Mouse (Mus musculus) forebrain, embryonic 10.5 days (tissue): ENCODE measurements around the gene Ucn2. TPM values are rescaled to one million over a fixed set of nuclear protein-coding genes. Genes with fewer than 3 reads are reported as not detected.

Experiments used
- DNase-seq: peaks from one replicate; pipeline ENCODE4 v3.0.0-alpha.2; 2017; ENCODE audit warnings: low spot score; ENCODE audit errors: extremely low spot score
- H3K27ac ChIP-seq: fragments of 300-500 bp; sonication (generic); 2 replicates; pipeline ENCODE4 v1.5.1; 2016; ENCODE audit warnings: mild to moderate bottlenecking
- H3K27me3 ChIP-seq: fragments of 300-500 bp; sonication (generic); 2 replicates; pipeline ENCODE4 v1.6.1; 2016; ENCODE audit warnings: mild to moderate bottlenecking; ENCODE audit not compliant: poor library complexity, severe bottlenecking
- H3K36me3 ChIP-seq: fragments of 300-500 bp; sonication (generic); replicated peaks from 2 replicates; pipeline ENCODE4 v1.6.1; 2016; ENCODE audit warnings: mild to moderate bottlenecking, moderate library complexity
- H3K4me1 ChIP-seq: fragments of 300-500 bp; sonication (generic); 2 replicates; pipeline ENCODE4 v1.6.1; 2016
- H3K4me3 ChIP-seq: fragments of 300-500 bp; sonication (generic); 2 replicates; pipeline ENCODE4 v1.5.1; 2016; ENCODE audit warnings: mild to moderate bottlenecking, moderate library complexity
- H3K9me3 ChIP-seq: fragments of 300-500 bp; sonication (generic); 2 replicates; pipeline ENCODE4 v1.6.1; 2016; ENCODE audit warnings: mild to moderate bottlenecking, moderate library complexity
- WGBS: fragments of 180-500 bp; shearing (Covaris S2); methylation state at CpG from one replicate; pipeline ENCODE4 v1.1.7; 2016; 5-methylcytosine and 5-hydroxymethylcytosine counted together
- microRNA counts: library from miRNA; unstranded; fragments of <30 nt; microRNA quantifications from one replicate; lab custom pipeline; 2017
- microRNA-seq: library from miRNA; unstranded; fragments of <30 nt; microRNA quantifications from one replicate; pipeline ENCODE4, GENCODE M21; 2017
- polyA plus RNA-seq: library from polyadenylated mRNA; unstranded; fragments of >200 nt; fragmentation: Nextera tagmentation; extraction: Ambion mirVana; gene quantifications from 2 replicates; pipeline ENCODE4 v1.2.1, GENCODE M21; 2016

Ucn2 gene
- polyA plus RNA-seq, 1 experiment from 2014 or later: not detected

- Histone ChIP-seq H3K27ac (no peak overlapping the region), H3K4me1 (no peaks in the 10 kb centered on the region), H3K36me3 (no peaks in the 10 kb centered on the region; the same call in 1 of the 2 replicates), H3K27me3 (no peaks in the 10 kb centered on the region), H3K9me3 (no peaks in the 10 kb centered on the region), H3K4me3 (no peak overlapping the region)
- WGBS: 89% methylated on average over 8 of the region's 8 CpGs
- no peak for DNase-seq
Measured at GRCm38 (mm10) chr9:109027521-109027920, 41.7 kb downstream of the Ucn2 start.

- WGBS: 84% methylated on average over 3 of the region's 3 CpGs
- no peaks in the 10 kb centered on the region for H3K9me3 ChIP-seq
- H3K36me3 ChIP-seq: no peaks in the 10 kb centered on the region; the same call in 1 of the 2 replicates
- no peak overlapping the region for H3K4me3 ChIP-seq
- DNase-seq: no peak
- no peaks in the 10 kb centered on the region for H3K27me3 ChIP-seq
- no peaks in the 10 kb centered on the region for H3K4me1 ChIP-seq
- H3K27ac ChIP-seq: no peak overlapping the region
Measured at GRCm38 (mm10) chr9:109028421-109028820, 42.6 kb downstream of the Ucn2 start.

- 82% methylated on average over 5 of the region's 5 CpGs for WGBS
- no peak for DNase-seq
Measured at GRCm38 (mm10) chr9:109028919-109029318, 43.1 kb downstream of the Ucn2 start.

GRCm38 (mm10) chr9:109030312-109030711, 44.5 kb downstream of the Ucn2 start:
- Histone ChIP-seq H3K27me3 (no peaks in the 10 kb centered on the region), H3K27ac (0 out of 2 replicates have a peak overlapping the region, but pooled peaks have one; percentile 2), H3K36me3 (no peaks in the 10 kb centered on the region; the same call in 1 of the 2 replicates), H3K9me3 (no peaks in the 10 kb centered on the region), H3K4me1 (no peaks in the 10 kb centered on the region), H3K4me3 (no peak overlapping the region)
- WGBS: 68% methylated on average over 3 of the region's 3 CpGs
- DNase-seq: no peak

More at GRCm38 (mm10) chr9:109028919-109029318, 43.1 kb downstream of the Ucn2 start:
- Histone ChIP-seq H3K4me1 (no peaks in the 10 kb centered on the region), H3K36me3 (no peaks in the 10 kb centered on the region; the same call in 1 of the 2 replicates), H3K27me3 (no peaks in the 10 kb centered on the region), H3K4me3 (no peak overlapping the region), H3K27ac (no peak overlapping the region), H3K9me3 (no peaks in the 10 kb centered on the region)

GRCm38 (mm10) chr9:109031001-109031400, 45.2 kb downstream of the Ucn2 start:
- 91% methylated on average over 7 of the region's 7 CpGs for WGBS
- no peak for DNase-seq

GRCm38 (mm10) chr9:109031686-109032085, 45.9 kb downstream of the Ucn2 start:
- 86% methylated on average over 8 of the region's 8 CpGs for WGBS
- Histone ChIP-seq H3K4me1 (no peaks in the 10 kb centered on the region), H3K4me3 (no peak overlapping the region), H3K36me3 (no peaks in the 10 kb centered on the region; the same call in 1 of the 2 replicates), H3K9me3 (no peaks in the 10 kb centered on the region), H3K27me3 (no peaks in the 10 kb centered on the region), H3K27ac (no peak overlapping the region)
- DNase-seq: no peak

More at GRCm38 (mm10) chr9:109031001-109031400, 45.2 kb downstream of the Ucn2 start:
- Histone ChIP-seq H3K4me1 (no peaks in the 10 kb centered on the region), H3K36me3 (no peaks in the 10 kb centered on the region; the same call in 1 of the 2 replicates), H3K27ac (no peak overlapping the region), H3K4me3 (no peak overlapping the region), H3K9me3 (no peaks in the 10 kb centered on the region), H3K27me3 (no peaks in the 10 kb centered on the region)

- 89% methylated on average over 6 of the region's 6 CpGs for WGBS
- Histone ChIP-seq H3K36me3 (no peaks in the 10 kb centered on the region; the same call in 1 of the 2 replicates), H3K9me3 (no peaks in the 10 kb centered on the region), H3K27ac (no peak overlapping the region), H3K27me3 (no peaks in the 10 kb centered on the region), H3K4me3 (no peak overlapping the region), H3K4me1 (no peaks in the 10 kb centered on the region)
- no peak for DNase-seq
Measured at GRCm38 (mm10) chr9:109032435-109032834, 46.6 kb downstream of the Ucn2 start.

MicroRNA genes within 50 kb of the gene (microRNA counts, 519-probe panel; counts per million panel counts)
- 341 counts per million, percentile 65 among the panel's probes with 10 or more counts for microRNA mmu-miR-711 (lab: Ali Mortazavi, UCI)

Small RNA genes lying within 50 kb of the gene (microRNA-seq; reads per million reads assigned to microRNA genes)
- gene Mir711: not detected

Other genes with a start within 250 kb of the Ucn2 start
- 78.3 and 89.3 TPM in 2 replicates for gene Ip6k2, start 202.2 kb upstream of the Ucn2 start, polyA plus RNA-seq
- 14.1 and 18.8 TPM in 2 replicates for gene Nckipsd, start 177.6 kb upstream of the Ucn2 start, polyA plus RNA-seq
- gene Celsr3, start 159.7 kb upstream of the Ucn2 start, polyA plus RNA-seq: 1.5 and 2.1 TPM in 2 replicates
- gene Slc26a6, start 132.7 kb upstream of the Ucn2 start, polyA plus RNA-seq: 11.5 and 11.6 TPM in 2 replicates
- not detected in 2 replicates for gene Tmem89, start 71.4 kb upstream of the Ucn2 start, polyA plus RNA-seq
- 468 and 481 TPM in 2 replicates for gene Uqcrc1, start 49.4 kb upstream of the Ucn2 start, polyA plus RNA-seq
- 1.5 and 2.3 TPM in 2 replicates for gene Col7a1, start 32.4 kb upstream of the Ucn2 start, polyA plus RNA-seq
- 10.5 and 12.4 TPM in 2 replicates for gene Pfkfb4, start 5.8 kb downstream of the Ucn2 start, polyA plus RNA-seq
- 29.7 and 31.5 TPM in 2 replicates for gene Shisa5, start 52.6 kb downstream of the Ucn2 start, polyA plus RNA-seq
- 7.6 and 9.1 TPM in 2 replicates for gene Trex1, start 73.7 kb downstream of the Ucn2 start, polyA plus RNA-seq
- 34.9 and 35.0 TPM in 2 replicates for gene Atrip, start 88.1 kb downstream of the Ucn2 start, polyA plus RNA-seq
- gene Ccdc51, start 96.5 kb downstream of the Ucn2 start, polyA plus RNA-seq: 13.3 and 14.7 TPM in 2 replicates
- 793 and 804 TPM in 2 replicates for gene Tma7, start 96.6 kb downstream of the Ucn2 start, polyA plus RNA-seq
- gene Plxnb1, start 109.4 kb downstream of the Ucn2 start, polyA plus RNA-seq: 27.0 and 28.9 TPM in 2 replicates
- not detected in 2 replicates for gene Fbxw21, start 176.0 kb downstream of the Ucn2 start, polyA plus RNA-seq
- gene Fbxw13, start 210.0 kb downstream of the Ucn2 start, polyA plus RNA-seq: not detected in 2 replicates
- gene Fbxw20, start 248.7 kb downstream of the Ucn2 start, polyA plus RNA-seq: not detected in 2 replicates